Mouse (Mus musculus) ovary, postnatal 36 days (tissue): ENCODE data around the gene Tmem144.
"Not testable (repeated sequence)": the region's sequence is repeated elsewhere in the genome, so short reads cannot be mapped to it uniquely, and the experiment has no call there.

Experiments used
- DNase-seq: peaks from one replicate; pipeline ENCODE4 v3.0.0; 2022; ENCODE audit warnings: low spot score, mixed read lengths

Tmem144 gene

DNA sequence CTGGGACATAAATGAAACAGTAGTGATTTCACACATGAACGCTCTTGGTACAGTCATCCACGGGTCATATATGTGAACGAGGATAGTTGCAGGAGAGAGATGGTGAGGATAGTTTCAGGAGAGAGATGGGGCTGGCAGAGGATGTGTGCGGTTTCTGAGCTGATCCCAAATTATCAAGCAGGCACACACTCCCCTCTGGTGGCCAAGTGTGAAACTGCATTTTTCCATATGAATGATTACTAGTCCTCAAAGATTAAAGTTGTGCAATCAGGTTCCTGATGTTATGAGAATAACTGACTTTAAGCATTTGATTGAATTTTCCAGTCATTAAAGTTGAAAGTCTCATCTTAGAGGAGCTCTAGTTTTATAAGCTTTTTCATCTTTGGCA is 43.4 kb downstream of the Tmem144 start:
- peak; percentile 32 for DNase-seq

DNA sequence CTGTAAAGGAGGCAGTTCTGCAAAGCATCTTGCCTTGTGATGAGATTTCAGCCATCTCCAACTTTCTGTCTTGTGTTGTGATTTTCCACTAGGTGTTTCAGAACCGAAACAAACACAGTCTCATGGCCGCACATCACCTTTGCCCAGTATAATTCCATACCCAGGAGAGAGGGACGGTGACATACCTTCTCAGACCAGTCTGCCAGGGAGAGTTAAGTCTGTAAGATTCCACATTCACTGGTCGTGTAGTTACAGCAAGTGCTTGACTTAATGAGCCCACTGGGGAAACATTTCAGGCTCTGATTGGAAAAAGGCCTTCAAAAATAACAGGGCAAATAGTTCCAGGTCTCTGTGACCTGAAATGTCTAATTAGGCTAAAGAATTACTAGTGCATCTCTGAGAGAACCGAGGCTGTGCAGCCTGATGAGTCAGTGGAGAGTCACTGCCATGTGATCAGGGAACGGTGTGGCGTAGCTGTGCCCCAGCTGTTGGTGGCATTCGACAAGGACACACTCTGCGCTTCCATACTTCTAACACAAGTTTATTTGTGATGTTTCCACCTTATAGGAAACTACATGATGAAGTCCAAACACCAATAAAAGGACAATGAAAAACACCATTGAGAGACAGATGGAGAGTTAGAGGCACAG is 43.9 kb downstream of the Tmem144 start:
- no peak for DNase-seq

DNA sequence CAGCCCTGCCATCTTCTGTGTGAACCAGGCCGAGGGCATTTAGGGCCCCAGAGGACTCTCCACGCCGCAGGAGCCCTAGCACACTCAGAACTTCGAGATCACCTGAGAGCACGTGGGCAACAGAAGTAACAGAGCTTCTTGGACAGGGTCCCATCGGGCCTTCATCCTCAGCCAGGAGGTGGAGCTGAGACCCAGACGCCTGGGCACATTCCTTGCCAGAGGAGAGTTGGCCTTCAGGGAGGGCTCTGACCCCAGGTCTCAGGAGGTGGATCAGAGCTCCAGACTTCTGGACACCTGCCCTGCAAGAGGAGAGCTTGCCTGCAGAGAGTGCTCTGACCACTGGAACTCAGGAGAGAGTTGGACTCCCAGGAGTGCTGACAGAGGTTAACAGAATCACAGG is 51.8 kb downstream of the Tmem144 start:
- DNase-seq: not testable (repeated sequence)

DNA sequence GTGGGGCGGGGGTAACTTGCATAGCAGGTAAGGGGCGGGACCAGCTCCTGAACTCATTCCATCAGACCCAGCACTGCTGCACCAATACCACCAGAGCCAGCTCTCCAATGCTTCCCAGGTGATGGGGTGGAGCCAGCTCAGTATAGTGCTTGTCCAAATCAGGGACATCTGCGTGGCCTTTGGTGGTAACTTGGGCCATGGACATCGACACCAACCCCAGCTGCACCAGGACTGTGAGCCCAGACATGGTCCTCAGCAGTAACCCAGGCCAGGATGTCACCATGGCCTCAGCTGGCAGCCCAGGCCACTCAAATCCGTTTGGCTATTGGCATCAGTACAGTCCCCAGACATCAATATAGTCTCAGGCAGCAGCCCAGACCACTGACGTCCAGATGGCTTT is 60.3 kb downstream of the Tmem144 start:
- no peak for DNase-seq

DNA sequence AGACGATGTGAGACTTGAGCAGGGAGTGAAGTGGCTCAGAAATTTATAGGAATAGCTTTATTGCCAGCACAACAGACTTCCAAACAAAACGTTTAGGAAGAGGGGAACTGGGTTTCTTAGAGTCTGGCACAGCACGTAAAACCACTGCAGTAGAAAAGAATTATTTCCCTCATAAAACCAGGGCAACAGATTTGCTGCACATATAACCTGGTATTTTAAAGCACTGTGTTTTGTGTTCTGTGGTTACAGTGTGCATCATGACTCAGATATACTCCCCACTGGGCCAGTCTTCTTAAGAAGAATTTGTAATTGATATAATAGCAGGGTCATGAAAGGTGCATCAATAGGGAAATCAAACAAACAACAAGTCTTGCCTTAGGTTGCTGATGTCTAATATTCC is 62.2 kb downstream of the Tmem144 start:
- DNase-seq: no peak

DNA sequence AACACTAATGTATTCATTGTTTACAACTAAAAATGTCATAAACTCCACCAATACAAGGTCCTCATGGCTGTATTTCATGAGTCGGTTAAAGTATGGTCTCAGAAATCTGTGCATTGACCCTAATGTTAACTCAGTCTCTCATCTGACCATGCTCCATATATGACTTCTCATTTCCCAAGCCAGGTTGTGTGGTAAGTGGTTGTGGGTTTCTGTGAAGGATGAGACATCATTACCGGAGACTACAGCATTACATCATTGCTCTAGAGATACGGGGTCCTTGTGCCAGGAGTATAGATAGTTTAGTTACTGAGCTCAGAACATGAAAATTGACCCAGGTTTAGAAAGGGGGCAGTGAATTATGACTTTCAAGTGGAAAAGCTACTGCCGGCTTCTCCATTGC is 63.0 kb downstream of the Tmem144 start:
- DNase-seq: no peak

DNA sequence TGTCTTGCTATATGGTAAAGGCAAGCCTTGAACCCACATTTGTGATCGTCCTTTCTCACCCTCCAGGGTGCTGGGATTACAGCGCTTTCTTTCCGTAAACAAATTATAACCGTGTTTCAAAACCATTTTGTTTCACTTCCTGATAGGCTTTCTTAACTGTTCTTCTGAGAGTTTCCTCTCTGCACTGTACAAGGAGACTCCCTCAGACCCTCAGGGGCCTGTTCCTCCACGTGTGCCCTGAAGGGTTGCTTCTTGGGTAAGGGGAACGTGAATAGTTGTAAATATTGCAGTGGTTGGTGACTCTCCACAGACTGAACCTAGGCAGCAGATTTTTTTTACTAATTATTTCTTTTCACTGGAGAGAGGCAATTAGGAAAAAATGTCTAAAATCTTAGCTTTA is 63.6 kb downstream of the Tmem144 start:
- DNase-seq: no peak

DNA sequence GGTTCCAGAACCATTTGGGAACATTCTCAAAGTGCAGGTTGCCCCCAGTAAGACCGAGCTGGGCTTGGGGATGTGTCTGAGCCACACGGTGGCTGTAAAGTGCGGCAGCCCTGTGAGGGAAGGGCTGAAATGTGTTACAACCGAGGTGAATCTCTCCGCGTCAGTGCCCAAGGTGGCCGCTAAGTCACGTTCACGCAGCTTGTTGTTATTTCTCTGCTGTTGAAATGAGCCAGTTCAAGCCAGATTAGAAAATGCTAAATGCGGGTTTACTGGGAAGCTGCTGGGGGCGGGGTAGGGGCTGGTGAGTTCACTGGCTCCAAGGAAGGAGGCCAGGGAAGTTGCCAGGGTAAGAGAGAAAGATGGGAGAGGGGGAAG is 68.2 kb downstream of the Tmem144 start:
- no peak for DNase-seq

DNA sequence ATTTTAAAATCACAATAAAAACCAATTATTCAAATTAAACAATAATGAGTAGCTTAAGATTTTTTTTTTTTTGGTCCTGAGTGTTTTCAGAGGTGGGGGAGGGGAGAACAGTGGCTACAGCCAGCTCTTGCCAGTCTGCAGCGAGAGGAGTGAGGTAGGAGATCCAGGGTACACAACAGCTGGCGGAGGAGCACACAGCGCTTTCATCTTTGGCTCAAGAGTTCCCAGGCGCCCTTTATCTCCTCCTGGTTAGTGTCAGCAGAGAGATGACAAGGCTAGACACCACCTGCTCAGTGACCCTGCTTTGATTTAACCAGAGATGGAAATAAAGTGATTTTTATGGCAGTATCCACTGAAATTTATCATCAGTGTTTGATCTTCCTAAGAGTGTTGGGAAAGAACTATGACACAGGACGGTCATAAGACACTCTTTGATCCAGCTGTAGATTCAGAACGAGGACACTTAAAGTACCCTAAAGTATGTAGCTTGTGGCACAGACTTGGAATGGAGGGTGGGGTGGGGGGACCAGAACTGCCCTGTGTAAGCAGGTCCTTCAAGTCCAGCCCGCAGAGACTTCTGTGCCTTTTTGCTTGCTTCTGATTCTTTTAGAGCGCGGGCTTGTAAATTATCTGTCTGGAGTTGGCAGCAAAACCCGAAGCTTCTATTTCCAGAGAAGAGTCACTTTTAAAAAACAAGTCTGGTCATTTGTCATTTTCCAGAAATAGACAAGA is 68.8 kb downstream of the Tmem144 start:
- no peak for DNase-seq

DNA sequence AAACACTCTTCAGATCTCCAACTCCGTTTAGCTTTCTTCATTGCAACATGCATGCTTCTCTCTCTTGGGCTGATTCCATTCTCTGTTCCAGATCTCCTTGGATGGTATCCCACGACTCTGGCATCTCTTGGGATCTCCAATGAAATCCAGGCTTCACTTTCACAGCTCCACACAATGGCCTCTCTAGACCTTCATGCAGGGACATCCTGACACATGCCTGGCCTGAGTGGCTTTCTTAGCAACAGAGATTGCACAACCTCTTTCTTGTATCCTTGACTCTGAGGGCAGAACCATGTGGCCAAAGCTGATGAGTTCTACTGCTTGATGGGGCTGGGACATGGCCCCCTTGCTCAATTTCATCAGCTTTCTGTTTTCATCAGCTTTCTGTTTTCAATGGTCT is 79.9 kb downstream of the Tmem144 start:
- DNase-seq: no peak
